Mouse (Mus musculus) heart, adult 18-20 months (tissue): ENCODE data around the gene Tceal6. TPM values are rescaled to one million over a fixed set of nuclear protein-coding genes. Genes with fewer than 3 reads are reported as not detected.
"Not testable (repeated sequence)": the region's sequence is repeated elsewhere in the genome, so short reads cannot be mapped to it uniquely, and the experiment has no call there.

Experiments
- DNase-seq, 2 experiments: peaks; one replicate each; pipeline ENCODE4 v3.0.0; 2021 to 2022; ENCODE audit warnings: mixed read lengths in 1 of 2
- long read RNA-seq, 2 experiments: library from polyadenylated mRNA; stranded (forward); transcript quantifications; one replicate each; pipeline ENCODE4 v2.0.0; 2021
- total RNA-seq, 2 experiments: library from RNA; stranded (reverse); gene quantifications; 2 replicates each; pipeline ENCODE4 v1.2.3; 2021

The Tceal6 gene
- total RNA-seq = not detected
- long read RNA-seq, experiment 1 = 0 reads
- long read RNA-seq, experiment 2 = 0 reads

DNA sequence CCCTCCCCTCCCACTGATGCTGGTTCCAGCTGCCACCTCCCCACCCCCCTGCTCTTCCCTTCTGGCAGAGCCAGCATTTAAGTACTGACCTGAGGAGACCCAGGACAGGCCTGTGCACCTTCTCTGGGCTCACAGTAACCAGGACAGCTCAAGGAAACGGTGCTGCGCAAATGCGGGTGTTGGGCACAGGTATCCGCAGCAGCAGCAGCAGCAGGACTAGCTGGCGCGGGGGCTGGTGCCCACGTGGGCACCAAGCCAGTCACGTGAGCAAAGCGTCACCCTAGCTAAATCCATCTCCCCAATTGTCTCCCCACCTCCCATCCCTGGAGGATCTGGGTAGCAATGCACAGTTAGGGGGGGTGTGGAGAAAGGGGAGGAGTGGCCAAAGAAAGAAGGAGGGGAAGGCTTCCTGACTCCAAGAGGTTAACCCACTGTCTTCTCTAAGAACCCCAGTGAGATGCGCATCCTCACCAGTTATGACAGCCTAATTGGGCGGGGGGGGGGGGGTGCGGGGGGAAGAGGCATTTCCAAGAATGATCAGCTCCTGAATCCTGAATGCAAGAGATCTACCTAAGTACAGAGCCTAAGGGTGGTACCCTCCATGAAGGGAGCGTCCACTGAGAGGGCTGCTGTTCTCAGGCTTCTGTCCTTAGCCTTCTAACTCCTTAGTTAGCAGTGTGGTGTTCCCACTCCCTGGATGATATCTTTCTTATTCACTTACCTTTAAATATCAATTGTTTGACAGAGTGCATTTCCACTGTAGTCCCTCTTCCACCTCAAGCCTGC lies at the start of gene Tceal6:
Tceal6 (minus strand) TSS at position 252 of the 786 bp plus-strand sequence.
- DNase-seq = no peak

DNA sequence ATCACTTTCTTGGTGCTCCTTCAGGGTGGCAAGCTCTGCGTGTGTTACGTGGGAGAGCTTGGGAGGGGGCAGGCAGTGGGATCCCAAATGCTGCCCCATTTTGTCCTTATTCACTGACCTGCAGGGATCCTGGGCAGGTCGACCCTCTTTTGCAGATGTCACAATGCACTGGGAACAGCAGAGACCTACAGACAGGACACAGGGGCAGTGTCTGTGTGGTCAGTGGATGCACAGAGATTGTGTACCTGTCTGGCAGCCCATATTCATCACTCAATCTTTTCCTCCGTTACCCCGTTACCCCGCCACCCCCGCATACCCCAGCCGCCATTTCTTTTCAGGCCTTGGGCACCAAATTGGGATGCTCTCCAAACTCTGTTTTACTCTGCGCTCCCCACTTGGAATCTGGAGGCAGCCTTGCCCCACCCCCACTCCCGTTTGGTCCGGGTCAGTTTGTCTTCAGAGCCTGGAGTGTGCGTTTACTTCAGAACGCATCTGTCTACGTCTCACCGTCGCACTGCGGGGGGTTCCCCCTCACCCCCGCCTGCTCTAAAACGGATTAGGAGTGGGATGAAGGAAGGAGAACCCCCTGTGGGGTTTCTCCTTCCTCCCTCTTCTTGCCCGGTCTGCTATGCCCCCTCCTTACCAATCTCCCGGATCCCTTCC lies 583 bp downstream of the Tceal6 start:
- not testable (repeated sequence) for DNase-seq

DNA sequence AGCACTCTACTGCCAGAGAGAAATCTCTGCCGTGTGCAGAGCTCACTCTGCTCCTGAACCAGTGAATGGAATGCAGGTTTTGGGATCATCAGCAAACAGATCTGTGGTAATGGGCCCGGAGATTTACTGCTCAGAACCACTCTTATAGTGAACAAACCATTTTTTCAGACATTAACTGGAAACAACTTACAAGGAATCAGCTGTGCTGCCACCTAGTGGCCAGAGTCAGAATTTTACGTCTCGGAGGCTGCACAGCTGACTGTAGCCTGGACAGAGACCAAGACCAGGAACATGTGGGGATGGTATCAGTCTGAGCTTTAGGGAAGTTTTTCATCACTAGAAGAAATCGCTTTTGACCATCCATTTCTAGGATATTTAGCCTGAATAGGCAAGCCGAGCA lies 20.6 kb downstream of the Tceal6 start:
- DNase-seq = not testable (repeated sequence)

DNA sequence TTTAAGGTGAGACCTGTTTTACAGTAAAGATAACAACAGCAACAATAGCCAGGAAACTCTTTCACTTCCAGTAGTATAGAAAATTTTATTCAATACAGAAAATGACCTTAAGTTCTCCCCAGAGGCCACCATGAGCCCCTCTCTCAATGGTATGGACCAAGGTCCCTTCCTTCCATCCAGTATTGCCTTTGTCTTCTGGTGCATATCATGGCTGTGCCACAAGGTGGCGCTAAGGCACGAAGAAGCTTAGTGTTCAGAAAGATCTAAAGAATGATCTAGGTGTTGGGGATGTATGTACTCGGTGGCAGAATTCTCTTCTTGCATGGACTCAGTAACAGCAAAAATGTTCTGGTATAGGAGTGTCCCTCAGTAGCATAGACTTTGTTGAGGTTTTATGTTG lies 21.8 kb downstream of the Tceal6 start:
- DNase-seq = not testable (repeated sequence)

DNA sequence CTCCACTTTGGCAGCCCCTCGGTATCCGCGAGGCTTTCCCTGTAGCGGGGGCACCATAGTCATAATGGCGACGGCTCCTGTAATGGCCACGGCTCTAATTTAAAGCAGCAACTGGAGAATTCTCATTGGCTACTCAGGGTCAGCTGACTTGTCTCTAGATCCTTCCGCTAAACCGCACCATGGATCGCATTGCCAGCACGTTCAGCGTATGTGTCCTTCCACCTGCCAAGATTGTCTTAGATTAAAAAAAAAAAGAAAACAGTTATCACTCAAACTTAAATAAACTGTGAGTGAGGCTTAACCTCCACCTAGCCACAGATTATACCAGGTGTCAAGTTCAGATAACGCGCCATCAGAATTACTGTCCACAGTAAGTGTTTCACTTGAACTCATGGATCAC lies 33.0 kb downstream of the Tceal6 start, which contains the start of gene Gm15023:
Gm15023 (minus strand) TSS at position 101 of the 400 bp plus-strand sequence.
- DNase-seq = not testable (repeated sequence)

Other genes starting within 250 kb of the Tceal6 start
- gene Nxf2, start 245.9 kb downstream of the Tceal6 start, total RNA-seq = not detected
- gene Zmat1, start 201.5 kb downstream of the Tceal6 start, total RNA-seq = 10 to 100 TPM in 1 of 2 experiments, 1 to 10 TPM in 1; 5.0 to 10.3 TPM
- not detected for gene Gm15023, start 33.1 kb downstream of the Tceal6 start, total RNA-seq
- not detected for gene Pramel3, start 91.6 kb upstream of the Tceal6 start, total RNA-seq
- not detected for gene Gm5128, start 162.6 kb upstream of the Tceal6 start, total RNA-seq
- gene Gm7903, start 223.1 kb upstream of the Tceal6 start, total RNA-seq = not detected